ENCODE assay signal across 8 mouse cellular contexts in genomic region chr12:77949474-77950017, GRCm38 (mm10).
DNase-seq lines count a peak whose midpoint lies in the region; ATAC-seq and TF ChIP-seq lines count a peak whose summit lies in the region.

No protein-coding gene starts in this region.

- peak; percentile 86 for DNase-seq in lung, embryonic 14.5 days
- DNase-seq in lung, adult 2 months = no peak
- peak; percentile 90 for DNase-seq in forebrain, embryonic 14.5 days (ENCODE audit: low spot score)
- DNase-seq in left cerebral cortex, adult 9 months (ENCODE audit: low spot score in 2 of 2) = peak; percentile 16 to 25
- peak; percentile 55 to 74 for DNase-seq in lung, postnatal 4 days
- DNase-seq in right cerebral cortex, postnatal 25 days = peak; percentile 40
- no peak for DNase-seq in gastrocnemius, adult 8-10 months (ENCODE audit: low spot score in 2 of 2)

- no peak for TF ChIP-seq POLR2A in lung, adult 2 months (IDR thresholded peaks at IDR 0.05; ENCODE audit: borderline replicate concordance, extremely low read depth, low read depth, low read length)

- H3K4me3 ChIP-seq in lung, embryonic 14.5 days (ENCODE audit: low read depth, low read length) = peak overlapping the region; percentile 24
- H3K4me3 ChIP-seq in lung, adult 2 months (replicated peaks; ENCODE audit: extremely low read depth, low read depth, low read length) = no peak overlapping the region
- H3K4me3 ChIP-seq in forebrain, embryonic 14.5 days (ENCODE audit: low read depth, low read length) = no peak overlapping the region
- peak overlapping the region; percentile 30 for H3K4me3 ChIP-seq in intestine, embryonic 16.5 days (ENCODE audit: low read length)

- no peaks in the 10 kb centered on the region for H3K36me3 ChIP-seq in lung, embryonic 14.5 days (ENCODE audit: insufficient read depth)
- no peaks in the 10 kb centered on the region for H3K36me3 ChIP-seq in forebrain, embryonic 14.5 days (ENCODE audit: control insufficient read depth, insufficient read depth, low read length)
- H3K36me3 ChIP-seq in intestine, embryonic 16.5 days (ENCODE audit: control insufficient read depth, insufficient read depth, low read length) = no peaks in the 10 kb centered on the region

- no peaks in the 10 kb centered on the region for H3K27me3 ChIP-seq in lung, embryonic 14.5 days (ENCODE audit: insufficient read depth, low read length)
- H3K27me3 ChIP-seq in forebrain, embryonic 14.5 days (replicated peaks; ENCODE audit: control insufficient read depth, insufficient read depth, low read length) = no peaks in the 10 kb centered on the region
- no peaks in the 10 kb centered on the region for H3K27me3 ChIP-seq in intestine, embryonic 16.5 days (replicated peaks; ENCODE audit: control insufficient read depth, insufficient read depth, low read length)

- no peak for TF ChIP-seq CTCF in lung, embryonic 14.5 days (IDR thresholded peaks at IDR 0.05; ENCODE audit: low read depth)
- no peak for TF ChIP-seq CTCF in lung, adult 2 months (IDR thresholded peaks at IDR 0.05; ENCODE audit: insufficient read depth, low read length)

- H3K4me1 ChIP-seq in lung, embryonic 14.5 days (ENCODE audit: insufficient read depth) = peaks cover 2% of the 10 kb centered on the region; the same call in 1 of the 2 replicates
- H3K4me1 ChIP-seq in lung, adult 2 months (ENCODE audit: control insufficient read depth, insufficient read depth, low read length) = no peaks in the 10 kb centered on the region; the same call in 1 of the 2 replicates
- H3K4me1 ChIP-seq in forebrain, embryonic 14.5 days (ENCODE audit: control insufficient read depth, insufficient read depth, low read length) = no peaks in the 10 kb centered on the region
- peaks cover 5% of the 10 kb centered on the region; the same call in 1 of the 2 replicates for H3K4me1 ChIP-seq in intestine, embryonic 16.5 days (ENCODE audit: control insufficient read depth, insufficient read depth, low read length)

- peak overlapping the region; percentile 61 for H3K4me2 ChIP-seq in lung, embryonic 14.5 days
- H3K4me2 ChIP-seq in forebrain, embryonic 14.5 days (ENCODE audit: low read length) = peak overlapping the region; percentile 29
- H3K4me2 ChIP-seq in intestine, embryonic 16.5 days (ENCODE audit: low read depth, low read length) = peak overlapping the region; percentile 59

- peak overlapping the region; percentile 12; the same call in 1 of the 2 replicates for H3K27ac ChIP-seq in lung, embryonic 14.5 days (ENCODE audit: low read depth)
- no peak overlapping the region for H3K27ac ChIP-seq in forebrain, embryonic 14.5 days (ENCODE audit: low read depth, low read length)
- 0 out of 2 replicates have a peak overlapping the region, but pooled peaks have one; percentile 24 for H3K27ac ChIP-seq in intestine, embryonic 16.5 days (ENCODE audit: low read length)

- WGBS in lung, embryonic 14.5 days = 12% methylated on average over 16 of the region's 16 CpGs
- 16% methylated on average over 16 of the region's 16 CpGs for WGBS in lung, adult 2 months
- 25% methylated on average over 16 of the region's 16 CpGs for WGBS in forebrain, embryonic 14.5 days
- WGBS in intestine, embryonic 16.5 days = 15% methylated on average over 16 of the region's 16 CpGs

- H3K9ac ChIP-seq in lung, embryonic 14.5 days = no peak overlapping the region
- no peak overlapping the region for H3K9ac ChIP-seq in forebrain, embryonic 14.5 days (ENCODE audit: low read length)
- peak overlapping the region; percentile 15; the same call in 1 of the 2 replicates for H3K9ac ChIP-seq in intestine, embryonic 16.5 days (ENCODE audit: low read depth, low read length)

- H3K9me3 ChIP-seq in lung, embryonic 14.5 days (ENCODE audit: low read depth, low read length) = no peaks in the 10 kb centered on the region
- H3K9me3 ChIP-seq in forebrain, embryonic 14.5 days (replicated peaks; ENCODE audit: control insufficient read depth, low read length) = no peaks in the 10 kb centered on the region
- no peaks in the 10 kb centered on the region for H3K9me3 ChIP-seq in intestine, embryonic 16.5 days (ENCODE audit: control insufficient read depth, low read length)

- peak; percentile 90 for ATAC-seq in lung, embryonic 14.5 days (ENCODE audit: insufficient read depth)
- ATAC-seq in forebrain, embryonic 14.5 days = peak; percentile 92
- ATAC-seq in intestine, embryonic 16.5 days = peak; percentile 44; the same call in 1 of the 2 replicates

Comparison
In these comparisons a context has a peak if more than half of its experiments do, and no peak if none do; other contexts are left out.
1. DNase-seq: peak in lung, embryonic 14.5 days (single experiment), forebrain, embryonic 14.5 days (single experiment), left cerebral cortex, adult 9 months (2 of 2), lung, postnatal 4 days (2 of 2) and right cerebral cortex, postnatal 25 days (single experiment); none in lung, adult 2 months (single experiment) and gastrocnemius, adult 8-10 months (0 of 2).
2. H3K4me3 ChIP-seq: peak in lung, embryonic 14.5 days (single experiment) and intestine, embryonic 16.5 days (single experiment); none in lung, adult 2 months (single experiment) and forebrain, embryonic 14.5 days (single experiment).
3. Peak in every context shown above with its lines, with median percentiles within 50 percentile points of each other: ATAC-seq and H3K4me2 ChIP-seq.